Mouse (Mus musculus) kidney, adult 2 months (tissue): ENCODE measurements around the gene Olfr1232.

Experiments used
- CTCF ChIP-seq: fragments of 200-500 bp; conservative IDR thresholded peaks from 2 replicates; pipeline ENCODE4 v1.5.1; 2011; ENCODE audit warnings: low read depth, mild to moderate bottlenecking, control low read depth, low read length, moderate library complexity, mixed read lengths; ENCODE audit not compliant: insufficient read depth, insufficient read length
- POLR2A ChIP-seq: fragments of 200-500 bp; IDR thresholded peaks from one replicate; pipeline ENCODE4 v1.6.1; 2011; ENCODE audit warnings: low read depth, low read length, control low read depth

GRCm38 (mm10) chr2:89306974-89307373 is 22.5 kb downstream of the Olfr1232 start, which contains the start of gene Olfr1231:
- TF ChIP-seq CTCF: no peak
- no peak for TF ChIP-seq POLR2A
